Mouse (Mus musculus) ES-E14 (cell line): Measurements from ENCODE around the gene Pla1a. TPM values are rescaled to one million over a fixed set of nuclear protein-coding genes. Genes with fewer than 3 reads are reported as not detected.

ENCODE experiments used
- DNase-seq: peaks from one replicate; pipeline ENCODE4 v3.0.0-alpha.2; 2013; ENCODE audit warnings: low read depth, low spot score
- H3K27ac ChIP-seq: 2 replicates; pipeline ENCODE4 v1.5.1; 2012; ENCODE audit warnings: low read depth, mild to moderate bottlenecking, low read length, moderate library complexity, mixed read lengths; ENCODE audit not compliant: poor library complexity, insufficient read depth, severe bottlenecking
- H3K36me3 ChIP-seq: 2 replicates; pipeline ENCODE4 v1.6.1; 2012; ENCODE audit warnings: mild to moderate bottlenecking, low read length, moderate library complexity, mixed read lengths; ENCODE audit not compliant: control insufficient read depth, poor library complexity, insufficient read depth, severe bottlenecking
- H3K4me1 ChIP-seq, 2 experiments: fragments of 150-350 bp in 1 of 2; sonication (generic) in 1 of 2; 2 replicates each; pipeline ENCODE4 v1.6.1; 2012; ENCODE audit warnings: low read length in 2 of 2, mild to moderate bottlenecking in 1 of 2, mixed read lengths in 1 of 2; ENCODE audit not compliant: control insufficient read depth in 2 of 2, insufficient read depth in 2 of 2, poor library complexity in 1 of 2
- H3K4me3 ChIP-seq, 2 experiments: fragments of 150-350 bp in 1 of 2; sonication (generic) in 1 of 2; 2 replicates each; pipeline ENCODE4 v1.5.1; 2012; ENCODE audit warnings: low read length in 2 of 2, low read depth in 1 of 2, mild to moderate bottlenecking in 1 of 2, mixed read lengths in 1 of 2; ENCODE audit not compliant: insufficient read depth in 1 of 2, poor library complexity in 1 of 2, severe bottlenecking in 1 of 2
- H3K9ac ChIP-seq: 2 replicates; pipeline ENCODE4 v1.6.1; 2012; ENCODE audit warnings: low read depth, mild to moderate bottlenecking, low read length, mixed read lengths; ENCODE audit not compliant: poor library complexity, insufficient read depth, severe bottlenecking
- H3K9me3 ChIP-seq: fragments of 150-350 bp; sonication (generic); 2 replicates; pipeline ENCODE4 v1.6.1; 2012; ENCODE audit warnings: low read depth, mild to moderate bottlenecking, low read length; ENCODE audit not compliant: control insufficient read depth, insufficient read depth
- CHD2 ChIP-seq: IDR thresholded peaks from 2 replicates; pipeline ENCODE4 v1.6.1; 2014; ENCODE audit warnings: mild to moderate bottlenecking, low read depth, low read length, inconsistent platforms
- HCFC1 ChIP-seq: IDR thresholded peaks from 2 replicates; pipeline ENCODE4 v1.6.1; 2012; ENCODE audit warnings: low read length, inconsistent platforms, borderline replicate concordance; ENCODE audit not compliant: insufficient read depth
- MAFK ChIP-seq: IDR thresholded peaks from 2 replicates; pipeline ENCODE4 v1.6.1; 2014; ENCODE audit warnings: mild to moderate bottlenecking, low read depth, low read length, inconsistent platforms; ENCODE audit not compliant: insufficient read depth
- ZC3H11A ChIP-seq: IDR thresholded peaks from 2 replicates; pipeline ENCODE4 v1.6.1; 2012; ENCODE audit warnings: low read depth, mild to moderate bottlenecking, inconsistent platforms, low read length, borderline replicate concordance
- ZNF384 ChIP-seq: IDR thresholded peaks from 2 replicates; pipeline ENCODE4 v1.6.1; 2012; ENCODE audit warnings: low read depth, low read length, inconsistent platforms
- in situ Hi-C, 2 experiments: fragments of 600-800 bp; cut with MboI; formaldehyde crosslinking; loops; one replicate each; pipeline ENCODE4 v1.15.1; 2025; ENCODE audit warnings: low sequenced_read_pairs in 2 of 2, inconsistent platforms in 1 of 2; ENCODE audit not compliant: unreplicated experiment in 2 of 2
- total RNA-seq: library from RNA; depleted of rRNA; stranded (reverse); fragments of 300-350 nt; gene quantifications from 2 replicates; pipeline ENCODE4 v1.2.3, GENCODE M21; 2012

Pla1a gene
- total RNA-seq, 1 experiment: 4.9 TPM

GRCm38 (mm10) chr16:38383683-38384082 lies 49.3 kb downstream of the Pla1a start:
- Histone ChIP-seq H3K4me3 (no peak overlapping the region), H3K9me3 (no peaks in the 10 kb centered on the region)
- in situ Hi-C loops: no loop called here

GRCm38 (mm10) chr16:38379926-38380325 lies 53.0 kb downstream of the Pla1a start:
- Histone ChIP-seq H3K4me1 (no peaks in the 10 kb centered on the region; a peak in 1 of 4 replicates), H3K27ac (no peak overlapping the region), H3K9ac (no peak overlapping the region), H3K36me3 (no peaks in the 10 kb centered on the region), H3K9me3 (no peaks in the 10 kb centered on the region), H3K4me3 (no peak overlapping the region)
- DNase-seq: no peak
- in situ Hi-C loops: no loop called here
- TF ChIP-seq ZNF384 (no peak), MAFK (no peak), CHD2 (no peak), HCFC1 (no peak)

More at GRCm38 (mm10) chr16:38383683-38384082, 49.3 kb downstream of the Pla1a start:
- Histone ChIP-seq H3K36me3 (no peaks in the 10 kb centered on the region), H3K4me1 (no peaks in the 10 kb centered on the region), H3K9ac (no peak overlapping the region), H3K27ac (no peak overlapping the region)
- DNase-seq: no peak
- no peak for TF ChIP-seq MAFK
- TF ChIP-seq ZC3H11A: no peak
- TF ChIP-seq ZNF384: no peak
- TF ChIP-seq CHD2: no peak
- TF ChIP-seq HCFC1: no peak

GRCm38 (mm10) chr16:38379493-38379892 lies 53.5 kb downstream of the Pla1a start:
- Histone ChIP-seq H3K4me3 (no peak overlapping the region), H3K27ac (no peak overlapping the region), H3K9ac (no peak overlapping the region), H3K36me3 (no peaks in the 10 kb centered on the region), H3K4me1 (no peaks in the 10 kb centered on the region; a peak in 1 of 4 replicates), H3K9me3 (no peaks in the 10 kb centered on the region)
- in situ Hi-C loops: no loop called here
- DNase-seq: no peak
- no peak for TF ChIP-seq ZNF384

- Histone ChIP-seq H3K36me3 (no peaks in the 10 kb centered on the region), H3K4me3 (no peak overlapping the region), H3K4me1 (no peaks in the 10 kb centered on the region; a peak in 1 of 4 replicates), H3K9ac (no peak overlapping the region), H3K9me3 (no peaks in the 10 kb centered on the region), H3K27ac (no peak overlapping the region)
- DNase-seq: no peak
- in situ Hi-C loops: no loop called here
- TF ChIP-seq ZC3H11A: no peak
- no peak for TF ChIP-seq MAFK
- TF ChIP-seq ZNF384: no peak
- TF ChIP-seq CHD2: no peak
Observed at GRCm38 (mm10) chr16:38379088-38379487, 53.9 kb downstream of the Pla1a start.

GRCm38 (mm10) chr16:38378591-38378990 lies 54.4 kb downstream of the Pla1a start:
- Histone ChIP-seq H3K27ac (no peak overlapping the region), H3K9ac (no peak overlapping the region), H3K4me1 (peaks cover 1 to 3% of the 10 kb centered on the region in 2 experiments; a peak in 2 of 4 replicates), H3K9me3 (no peaks in the 10 kb centered on the region), H3K4me3 (no peak overlapping the region), H3K36me3 (no peaks in the 10 kb centered on the region)
- TF ChIP-seq CHD2 (no peak), HCFC1 (no peak), ZNF384 (no peak), ZC3H11A (no peak), MAFK (no peak)
- no peak for DNase-seq
- in situ Hi-C loops: no loop called here
